Comparison of ENCODE assay signal across 8 mouse cellular contexts in the genomic region with DNA sequence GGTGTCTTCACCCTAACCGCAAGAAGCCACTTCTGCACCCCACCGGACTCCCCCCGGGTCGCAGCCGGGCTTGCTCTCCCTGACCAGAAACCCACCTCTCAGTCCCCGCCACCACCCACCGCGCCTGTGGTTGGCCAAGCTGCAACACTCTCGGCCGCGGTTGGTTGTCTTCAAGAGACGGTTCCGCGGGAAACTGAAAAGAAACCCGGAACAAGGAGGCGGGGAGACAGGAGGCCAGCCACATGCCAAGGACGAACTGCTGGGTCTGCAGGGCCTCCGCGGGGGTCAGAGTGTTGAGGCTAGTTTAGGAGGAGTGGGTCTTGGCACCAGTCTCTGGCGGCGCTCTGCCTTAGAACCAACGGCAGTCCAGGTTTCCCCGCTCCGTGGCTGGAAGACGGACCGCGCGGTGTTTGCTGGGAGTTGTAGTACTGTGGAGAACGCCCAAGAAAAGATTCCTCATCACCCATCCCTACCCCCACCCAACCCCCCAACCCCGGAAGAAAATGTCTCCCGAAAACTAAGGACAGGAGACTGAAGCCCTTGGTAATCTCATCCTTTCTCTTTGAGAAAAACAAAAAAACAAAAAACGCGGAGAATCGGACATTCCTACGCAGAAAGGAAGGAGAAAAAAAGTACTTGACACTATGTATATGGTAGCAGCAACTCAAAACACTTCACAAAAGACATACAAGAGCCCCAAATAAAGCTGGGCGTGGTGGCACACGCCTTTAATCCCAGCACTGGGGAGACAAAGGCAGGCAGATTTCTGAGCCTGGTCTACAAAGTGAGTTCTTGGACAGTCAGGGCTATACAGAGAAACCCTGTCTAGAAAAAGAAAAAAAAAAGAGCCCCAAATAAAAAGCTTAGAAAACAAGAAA. TPM values are rescaled to one million over a fixed set of nuclear protein-coding genes. Genes with fewer than 3 reads are reported as not detected.
DNase-seq lines count a peak whose midpoint lies in the region; ATAC-seq and TF ChIP-seq lines count a peak whose summit lies in the region.

Gene Fancg (minus strand): TSS at position 346 of the 878 bp plus-strand sequence.

- peak; percentile 86 for ATAC-seq in embryonic facial prominence, embryonic 13.5 days (ENCODE audit: insufficient number of reproducible peaks, insufficient read depth, low FRiP score, low TSS enrichment, low read depth)
- ATAC-seq in limb, embryonic 12.5 days (ENCODE audit: insufficient number of reproducible peaks, insufficient read depth, low FRiP score, low TSS enrichment, low read depth) = peak; percentile 93
- ATAC-seq in midbrain, embryonic 14.5 days (ENCODE audit: low FRiP score, low TSS enrichment) = peak; percentile 89

- H3K36me3 ChIP-seq in embryonic facial prominence, embryonic 13.5 days = peaks cover 14% of the 10 kb centered on the region
- H3K36me3 ChIP-seq in kidney, adult 2 months (ENCODE audit: control insufficient read depth, insufficient read depth, low read length) = no peaks in the 10 kb centered on the region
- H3K36me3 ChIP-seq in limb, embryonic 12.5 days = peaks cover 14% of the 10 kb centered on the region
- H3K36me3 ChIP-seq in midbrain, embryonic 14.5 days (ENCODE audit: control insufficient read depth, insufficient read depth, low read length) = no peaks in the 10 kb centered on the region

- no peaks in the 10 kb centered on the region for H3K9me3 ChIP-seq in embryonic facial prominence, embryonic 13.5 days
- no peaks in the 10 kb centered on the region for H3K9me3 ChIP-seq in limb, embryonic 12.5 days
- H3K9me3 ChIP-seq in midbrain, embryonic 14.5 days (ENCODE audit: control insufficient read depth, low read length) = no peaks in the 10 kb centered on the region

- no peaks in the 10 kb centered on the region for H3K27me3 ChIP-seq in embryonic facial prominence, embryonic 13.5 days
- H3K27me3 ChIP-seq in kidney, adult 2 months (replicated peaks; ENCODE audit: control insufficient read depth, insufficient read depth, low read length) = no peaks in the 10 kb centered on the region
- H3K27me3 ChIP-seq in limb, embryonic 12.5 days = no peaks in the 10 kb centered on the region
- no peaks in the 10 kb centered on the region for H3K27me3 ChIP-seq in midbrain, embryonic 14.5 days (ENCODE audit: control insufficient read depth, insufficient read depth, low read length)

- H3K9ac ChIP-seq in embryonic facial prominence, embryonic 13.5 days = peak within 1 kb of the TSS; percentile 77
- peak within 1 kb of the TSS; percentile 69 for H3K9ac ChIP-seq in limb, embryonic 12.5 days (replicated peaks)
- peak within 1 kb of the TSS; percentile 60 for H3K9ac ChIP-seq in midbrain, embryonic 14.5 days (replicated peaks; ENCODE audit: low read length)

- H3K4me3 ChIP-seq in embryonic facial prominence, embryonic 13.5 days = peak within 1 kb of the TSS; percentile 76
- H3K4me3 ChIP-seq in kidney, adult 2 months (ENCODE audit: insufficient read depth, low read depth, low read length) = peak within 1 kb of the TSS; percentile 91
- H3K4me3 ChIP-seq in limb, embryonic 12.5 days (replicated peaks) = peak within 1 kb of the TSS; percentile 70
- H3K4me3 ChIP-seq in midbrain, embryonic 14.5 days (replicated peaks; ENCODE audit: low read depth, low read length) = peak within 1 kb of the TSS; percentile 70

- TF ChIP-seq POLR2A in kidney, adult 2 months (IDR thresholded peaks at IDR 0.05; ENCODE audit: low read depth, low read length) = no peak

- H3K27ac ChIP-seq in embryonic facial prominence, embryonic 13.5 days = peak within 1 kb of the TSS; percentile 55; the same call in 1 of the 2 replicates
- no peak within 1 kb of the TSS for H3K27ac ChIP-seq in kidney, adult 2 months (ENCODE audit: insufficient read depth, low read depth, low read length)
- peak within 1 kb of the TSS; percentile 79; the same call in 1 of the 2 replicates for H3K27ac ChIP-seq in limb, embryonic 12.5 days
- H3K27ac ChIP-seq in midbrain, embryonic 14.5 days (replicated peaks; ENCODE audit: low read depth, low read length) = no peak within 1 kb of the TSS; the same call in 1 of the 2 replicates

- peak within 1 kb of the TSS; percentile 91 for H3K4me2 ChIP-seq in embryonic facial prominence, embryonic 13.5 days
- H3K4me2 ChIP-seq in limb, embryonic 12.5 days = peak within 1 kb of the TSS; percentile 82
- H3K4me2 ChIP-seq in midbrain, embryonic 14.5 days (ENCODE audit: low read length) = peak within 1 kb of the TSS; percentile 91

- no peak for TF ChIP-seq CTCF in kidney, adult 2 months (conservative IDR thresholded peaks at IDR 0.05; ENCODE audit: insufficient read depth, insufficient read length, low read depth, low read length)

- 1% methylated on average over 37 of the region's 37 CpGs for WGBS in embryonic facial prominence, embryonic 13.5 days
- WGBS in kidney, adult 2 months = under 1% methylated on average over 37 of the region's 37 CpGs
- WGBS in limb, embryonic 12.5 days = 2% methylated on average over 37 of the region's 37 CpGs
- under 1% methylated on average over 37 of the region's 37 CpGs for WGBS in midbrain, embryonic 14.5 days

- DNase-seq in A20 (ENCODE audit: low read depth, low spot score) = peak; percentile 92
- peak; percentile 69 to 70 for DNase-seq in adrenal gland, postnatal 4 days (ENCODE audit: low spot score in 2 of 2)
- DNase-seq in heart, adult 18-20 months = peak; percentile 91 to 92
- peak; percentile 90 for DNase-seq in kidney, adult 2 months
- DNase-seq in midbrain, embryonic 14.5 days = peak; percentile 90
- DNase-seq in spleen, adult 18-20 months = peak; percentile 70 to 82

- peaks cover 11% of the 10 kb centered on the region for H3K4me1 ChIP-seq in embryonic facial prominence, embryonic 13.5 days
- H3K4me1 ChIP-seq in kidney, adult 2 months (ENCODE audit: control insufficient read depth, insufficient read depth, low read length) = peaks cover 4% of the 10 kb centered on the region; the same call in 1 of the 2 replicates
- peaks cover 17% of the 10 kb centered on the region for H3K4me1 ChIP-seq in limb, embryonic 12.5 days (replicated peaks)
- peaks cover 8% of the 10 kb centered on the region for H3K4me1 ChIP-seq in midbrain, embryonic 14.5 days (ENCODE audit: control insufficient read depth, insufficient read depth, low read length)

RNA-seq across cellular contexts. Expression of gene Fancg, which starts in this region (rescaled TPM):
- total RNA-seq in adrenal gland, postnatal 4 days (2021) = 10 to 100 TPM; 11.7 to 14.9 TPM
- 18.6 and 26.6 TPM in 2 replicates for polyA plus RNA-seq in embryonic facial prominence, embryonic 13.5 days (2015; fragmentation: Nextera tagmentation; extraction: Ambion mirVana)
- 1 to 10 TPM; 1.6 to 2.9 TPM for total RNA-seq in heart, adult 18-20 months (2021)
- polyA plus RNA-seq in kidney, adult 2 months (2012; rRNA removed) = 6.8 and 7.1 TPM in 2 replicates
- 18.4 and 20.6 TPM in 2 replicates for polyA plus RNA-seq in limb, embryonic 12.5 days (2016; fragmentation: Nextera tagmentation; extraction: Ambion mirVana)
- 17.4 and 20.4 TPM in 2 replicates for polyA plus RNA-seq in midbrain, embryonic 14.5 days (2014; fragmentation: Nextera tagmentation; extraction: Ambion mirVana)

Comparison
In these comparisons a context has a peak if more than half of its experiments do, and no peak if none do; other contexts are left out.
1. H3K27ac ChIP-seq: peak in embryonic facial prominence, embryonic 13.5 days (single experiment) and limb, embryonic 12.5 days (single experiment); none in kidney, adult 2 months (single experiment) and midbrain, embryonic 14.5 days (single experiment).
2. Peak in every context shown above with its lines, with median percentiles within 50 percentile points of each other: DNase-seq, ATAC-seq, H3K4me2 ChIP-seq, H3K4me3 ChIP-seq and H3K9ac ChIP-seq.